Mouse (Mus musculus): ENCODE measurements around the gene Nck2. TPM values are rescaled to one million over a fixed set of nuclear protein-coding genes. Genes with fewer than 3 reads are reported as not detected.

Gene Nck2
- polyA plus RNA-seq, 1 experiment, result 47.7 TPM

GRCm38 (mm10) chr1:43491506-43492269 is 47.3 kb downstream of the Nck2 start:
- TF ChIP-seq CTCF (IDR thresholded peaks at IDR 0.05; ENCODE audit: borderline replicate concordance, extremely low read depth, insufficient read depth, insufficient read length) (no peak), POLR2A (IDR thresholded peaks at IDR 0.05; ENCODE audit: borderline replicate concordance, extremely low read depth, insufficient read depth, insufficient read length, poor library complexity, severe bottlenecking) (no peak)

GRCm38 (mm10) chr1:43492803-43493437 is 48.5 kb downstream of the Nck2 start:
- TF ChIP-seq CTCF (IDR thresholded peaks at IDR 0.05; ENCODE audit: borderline replicate concordance, extremely low read depth, insufficient read depth, insufficient read length), result no peak
- no peak for TF ChIP-seq POLR2A (IDR thresholded peaks at IDR 0.05; ENCODE audit: borderline replicate concordance, extremely low read depth, insufficient read depth, insufficient read length, poor library complexity, severe bottlenecking)
- DNase-seq (ENCODE audit: low read depth), result no peak

More at GRCm38 (mm10) chr1:43491506-43492269, 47.3 kb downstream of the Nck2 start:
- no peak for DNase-seq (ENCODE audit: low read depth)

- no peak for DNase-seq (ENCODE audit: low read depth)
- TF ChIP-seq POLR2A (IDR thresholded peaks at IDR 0.05; ENCODE audit: borderline replicate concordance, extremely low read depth, insufficient read depth, insufficient read length, poor library complexity, severe bottlenecking) (no peak), CTCF (IDR thresholded peaks at IDR 0.05; ENCODE audit: borderline replicate concordance, extremely low read depth, insufficient read depth, insufficient read length) (no peak)
Measured at GRCm38 (mm10) chr1:43496051-43496450, 51.7 kb downstream of the Nck2 start.

GRCm38 (mm10) chr1:43496993-43497392 is 52.6 kb downstream of the Nck2 start:
- DNase-seq (ENCODE audit: low read depth), result no peak
- TF ChIP-seq CTCF (IDR thresholded peaks at IDR 0.05; ENCODE audit: borderline replicate concordance, extremely low read depth, insufficient read depth, insufficient read length) (no peak), POLR2A (IDR thresholded peaks at IDR 0.05; ENCODE audit: borderline replicate concordance, extremely low read depth, insufficient read depth, insufficient read length, poor library complexity, severe bottlenecking) (no peak)

GRCm38 (mm10) chr1:43497951-43498350 is 53.6 kb downstream of the Nck2 start:
- DNase-seq (ENCODE audit: low read depth), result peak; percentile 70
- TF ChIP-seq POLR2A (IDR thresholded peaks at IDR 0.05; ENCODE audit: borderline replicate concordance, extremely low read depth, insufficient read depth, insufficient read length, poor library complexity, severe bottlenecking) (no peak), CTCF (IDR thresholded peaks at IDR 0.05; ENCODE audit: borderline replicate concordance, extremely low read depth, insufficient read depth, insufficient read length) (no peak)

- DNase-seq (ENCODE audit: low read depth), result no peak
- no peak for TF ChIP-seq POLR2A (IDR thresholded peaks at IDR 0.05; ENCODE audit: borderline replicate concordance, extremely low read depth, insufficient read depth, insufficient read length, poor library complexity, severe bottlenecking)
- no peak for TF ChIP-seq CTCF (IDR thresholded peaks at IDR 0.05; ENCODE audit: borderline replicate concordance, extremely low read depth, insufficient read depth, insufficient read length)
Measured at GRCm38 (mm10) chr1:43500121-43500520, 55.7 kb downstream of the Nck2 start.

GRCm38 (mm10) chr1:43501143-43501919 is 57.0 kb downstream of the Nck2 start:
- no peak for TF ChIP-seq POLR2A (IDR thresholded peaks at IDR 0.05; ENCODE audit: borderline replicate concordance, extremely low read depth, insufficient read depth, insufficient read length, poor library complexity, severe bottlenecking)
- no peak for TF ChIP-seq CTCF (IDR thresholded peaks at IDR 0.05; ENCODE audit: borderline replicate concordance, extremely low read depth, insufficient read depth, insufficient read length)
- no peak for DNase-seq (ENCODE audit: low read depth)

- no peak for TF ChIP-seq POLR2A (IDR thresholded peaks at IDR 0.05; ENCODE audit: borderline replicate concordance, extremely low read depth, insufficient read depth, insufficient read length, poor library complexity, severe bottlenecking)
- no peak for TF ChIP-seq CTCF (IDR thresholded peaks at IDR 0.05; ENCODE audit: borderline replicate concordance, extremely low read depth, insufficient read depth, insufficient read length)
- no peak for DNase-seq (ENCODE audit: low read depth)
Measured at GRCm38 (mm10) chr1:43501920-43502791, 57.8 kb downstream of the Nck2 start.

- no peak for TF ChIP-seq POLR2A (IDR thresholded peaks at IDR 0.05; ENCODE audit: borderline replicate concordance, extremely low read depth, insufficient read depth, insufficient read length, poor library complexity, severe bottlenecking)
- no peak for TF ChIP-seq CTCF (IDR thresholded peaks at IDR 0.05; ENCODE audit: borderline replicate concordance, extremely low read depth, insufficient read depth, insufficient read length)
- no peak for DNase-seq (ENCODE audit: low read depth)
Measured at GRCm38 (mm10) chr1:43502792-43503146, 58.4 kb downstream of the Nck2 start.

GRCm38 (mm10) chr1:43503261-43503660 is 58.9 kb downstream of the Nck2 start:
- TF ChIP-seq CTCF (IDR thresholded peaks at IDR 0.05; ENCODE audit: borderline replicate concordance, extremely low read depth, insufficient read depth, insufficient read length) (no peak), POLR2A (IDR thresholded peaks at IDR 0.05; ENCODE audit: borderline replicate concordance, extremely low read depth, insufficient read depth, insufficient read length, poor library complexity, severe bottlenecking) (no peak)
- no peak for DNase-seq (ENCODE audit: low read depth)
